Mouse (Mus musculus): ENCODE data around the gene Fam69b. TPM values are rescaled to one million over a fixed set of nuclear protein-coding genes. Genes with fewer than 3 reads are reported as not detected.

The Fam69b gene
- total and polyA plus RNA-seq, 2 experiments from 2014 or later = 155 to 261 TPM

DNA sequence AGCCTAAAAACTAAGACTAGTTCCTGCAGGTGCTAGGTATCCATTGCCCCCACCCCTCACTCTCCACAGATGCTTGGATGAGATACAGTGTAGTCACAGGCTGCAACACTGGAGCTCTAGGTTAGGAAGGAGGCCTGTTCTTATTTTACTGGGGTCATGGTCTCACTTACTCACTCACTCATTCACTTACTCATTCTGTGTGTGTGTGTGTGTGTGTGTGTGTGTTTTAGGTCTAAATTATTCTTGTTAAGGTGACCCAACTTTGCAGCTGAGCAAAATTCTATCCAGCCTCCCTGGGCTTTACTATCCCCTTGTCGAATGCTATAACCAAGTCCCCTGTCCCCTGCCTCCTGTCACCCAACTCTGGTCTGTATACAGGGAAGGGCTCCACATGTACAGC is 26.7 kb upstream of the Fam69b start:
- no peaks in the 10 kb centered on the region for H3K36me3 ChIP-seq (ENCODE audit: insufficient read depth, low read length)
- no peak overlapping the region for H3K4me3 ChIP-seq (ENCODE audit: low read depth, low read length)
- H3K9ac ChIP-seq (replicated peaks; ENCODE audit: low read length, poor library complexity, severe bottlenecking) = no peak overlapping the region
- DNase-seq (ENCODE audit: low spot score) = no peak
- H3K27ac ChIP-seq (ENCODE audit: low read depth, low read length) = no peak overlapping the region
- no peaks in the 10 kb centered on the region for H3K9me3 ChIP-seq (ENCODE audit: low read length)
- 84% methylated on average over 1 of the region's 1 CpGs for WGBS
- no peak overlapping the region for H3K4me2 ChIP-seq (ENCODE audit: low read depth, low read length, poor library complexity, severe bottlenecking)
- peaks cover 4% of the 10 kb centered on the region; the same call in 1 of the 2 replicates for H3K4me1 ChIP-seq (ENCODE audit: insufficient read depth, low read length)
- ATAC-seq (ENCODE audit: low FRiP score) = no peak
- no peak for TF ChIP-seq CTCF (IDR thresholded peaks at IDR 0.05)
- peaks cover 8% of the 10 kb centered on the region; the same call in 1 of the 2 replicates for H3K27me3 ChIP-seq (ENCODE audit: insufficient read depth, low read length)

DNA sequence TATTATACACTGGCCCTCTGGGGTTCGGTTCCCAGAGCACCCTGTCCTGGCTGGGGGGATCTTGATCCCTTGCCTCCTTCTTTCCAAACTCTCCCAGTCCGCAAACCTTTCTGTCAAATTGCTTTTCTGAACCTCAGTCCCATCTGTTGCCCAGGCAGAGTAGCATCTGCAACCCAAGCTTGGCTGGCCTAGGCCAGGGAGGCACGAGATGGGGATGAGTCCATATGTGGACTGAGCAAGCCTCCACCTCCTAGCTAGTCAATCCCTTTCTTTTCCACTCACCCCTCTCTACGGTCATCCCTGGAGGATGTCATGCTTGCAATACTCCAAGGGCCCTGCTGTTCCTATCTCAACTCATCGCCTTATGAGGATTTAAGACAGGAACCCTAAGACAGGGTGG is 25.6 kb upstream of the Fam69b start:
- no peak for TF ChIP-seq CTCF (IDR thresholded peaks at IDR 0.05)
- 83% methylated on average over 5 of the region's 5 CpGs for WGBS
- ATAC-seq (ENCODE audit: low FRiP score) = no peak

DNA sequence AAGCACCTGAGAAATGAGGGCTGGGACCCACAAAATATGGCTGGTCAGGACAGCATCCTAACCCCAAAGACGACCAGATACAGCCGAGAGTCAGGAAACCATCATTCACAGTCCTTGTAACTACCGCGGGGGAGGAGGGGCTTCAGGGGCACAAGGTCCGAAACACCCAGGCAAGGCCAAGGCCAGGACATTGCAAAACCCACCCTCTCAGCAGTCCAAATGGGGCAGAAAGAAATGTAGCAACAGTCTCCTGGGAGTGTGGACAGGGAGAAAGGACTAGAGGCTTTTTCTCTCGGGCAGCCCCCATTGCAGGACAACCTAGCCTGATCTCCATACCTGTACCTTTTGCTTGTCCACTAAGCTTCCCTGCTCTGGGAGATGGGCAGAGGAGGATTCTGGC is 25.1 kb upstream of the Fam69b start:
- Histone ChIP-seq H3K27ac (ENCODE audit: low read depth, low read length) (no peak overlapping the region), H3K9ac (replicated peaks; ENCODE audit: low read length, poor library complexity, severe bottlenecking) (peak overlapping the region; percentile 66), H3K4me1 (ENCODE audit: insufficient read depth, low read length) (peaks cover 4% of the 10 kb centered on the region; the same call in 1 of the 2 replicates), H3K36me3 (ENCODE audit: insufficient read depth, low read length) (no peaks in the 10 kb centered on the region), H3K27me3 (ENCODE audit: insufficient read depth, low read length) (peaks cover 8% of the 10 kb centered on the region; the same call in 1 of the 2 replicates), H3K4me3 (ENCODE audit: low read depth, low read length) (peak overlapping the region; percentile 49), H3K4me2 (ENCODE audit: low read depth, low read length, poor library complexity, severe bottlenecking) (peak overlapping the region; percentile 79), H3K9me3 (ENCODE audit: low read length) (no peaks in the 10 kb centered on the region)
- TF ChIP-seq CTCF (IDR thresholded peaks at IDR 0.05) = no peak
- WGBS = 32% methylated on average over 6 of the region's 6 CpGs
- ATAC-seq (ENCODE audit: low FRiP score) (no peak), DNase-seq (ENCODE audit: low spot score) (no peak)

More for the DNA sequence above, 25.6 kb upstream of the Fam69b start:
- Histone ChIP-seq H3K36me3 (ENCODE audit: insufficient read depth, low read length) (no peaks in the 10 kb centered on the region), H3K9me3 (ENCODE audit: low read length) (no peaks in the 10 kb centered on the region), H3K9ac (replicated peaks; ENCODE audit: low read length, poor library complexity, severe bottlenecking) (no peak overlapping the region), H3K4me1 (ENCODE audit: insufficient read depth, low read length) (peaks cover 4% of the 10 kb centered on the region; the same call in 1 of the 2 replicates), H3K27me3 (ENCODE audit: insufficient read depth, low read length) (peaks cover 8% of the 10 kb centered on the region; the same call in 1 of the 2 replicates), H3K4me3 (ENCODE audit: low read depth, low read length) (no peak overlapping the region), H3K4me2 (ENCODE audit: low read depth, low read length, poor library complexity, severe bottlenecking) (no peak overlapping the region), H3K27ac (ENCODE audit: low read depth, low read length) (no peak overlapping the region)
- DNase-seq (ENCODE audit: low spot score) = no peak

DNA sequence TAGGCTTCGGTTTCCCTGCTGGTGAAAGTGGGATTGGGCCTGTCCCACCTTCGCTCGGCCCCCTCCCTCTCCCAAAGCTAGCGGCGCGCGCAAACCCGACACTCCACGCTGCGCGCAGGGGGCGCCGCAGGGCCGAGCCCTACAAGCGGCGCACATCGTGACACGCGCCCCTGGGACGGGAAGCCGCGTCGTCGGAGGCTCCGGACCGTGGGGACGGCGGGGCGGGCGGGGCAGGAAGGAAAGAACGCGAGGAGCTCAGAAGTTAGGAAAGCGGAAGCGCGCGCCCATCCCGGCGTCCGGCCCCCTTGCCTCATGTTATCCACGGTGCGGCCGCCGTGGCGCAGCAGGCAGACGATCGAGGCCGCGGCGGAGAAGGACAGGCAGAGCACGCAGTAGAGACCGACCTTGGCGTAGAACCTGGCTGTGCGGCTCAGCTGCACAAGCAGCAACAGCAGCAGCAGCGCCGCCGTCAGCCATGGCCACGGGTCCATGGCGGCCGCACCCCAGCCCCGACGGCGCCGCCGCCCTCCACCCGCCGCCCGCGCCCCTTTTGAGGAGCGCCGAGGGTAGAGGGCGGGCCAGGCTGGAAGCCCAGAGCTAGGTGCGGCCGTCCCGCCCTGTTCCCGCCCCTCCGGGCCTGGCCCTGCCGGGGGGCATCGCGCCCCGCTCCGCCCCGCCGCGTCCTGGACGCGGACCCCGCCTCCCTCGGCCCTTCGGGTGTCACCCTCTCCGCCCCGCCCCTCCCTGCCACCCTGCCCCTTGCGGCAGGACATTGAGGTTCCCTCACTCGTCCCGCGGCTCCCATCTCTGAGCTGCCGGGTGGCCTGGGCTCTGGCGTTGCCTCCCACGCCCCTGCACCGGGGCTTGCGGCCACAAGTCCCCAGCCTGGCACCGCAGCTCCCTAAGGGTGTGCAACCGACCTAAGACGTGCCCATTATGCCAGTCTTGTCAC is 24.3 kb upstream of the Fam69b start, which contains the start of gene Agpat2:
Gene Agpat2, minus strand, starts transcription at position 698 of the 952 bp plus-strand sequence.
- Histone ChIP-seq H3K36me3 (ENCODE audit: insufficient read depth, low read length) (no peaks in the 10 kb centered on the region), H3K4me1 (ENCODE audit: insufficient read depth, low read length) (peaks cover 4% of the 10 kb centered on the region; the same call in 1 of the 2 replicates), H3K27me3 (ENCODE audit: insufficient read depth, low read length) (peaks cover 8% of the 10 kb centered on the region; the same call in 1 of the 2 replicates), H3K4me2 (ENCODE audit: low read depth, low read length, poor library complexity, severe bottlenecking) (peak within 1 kb of the TSS; percentile 79), H3K4me3 (ENCODE audit: low read depth, low read length) (peak within 1 kb of the TSS; percentile 49), H3K27ac (ENCODE audit: low read depth, low read length) (no peak within 1 kb of the TSS), H3K9me3 (ENCODE audit: low read length) (no peaks in the 10 kb centered on the region), H3K9ac (replicated peaks; ENCODE audit: low read length, poor library complexity, severe bottlenecking) (peak within 1 kb of the TSS; percentile 66)
- DNase-seq (ENCODE audit: low spot score) (peak; percentile 66), ATAC-seq (ENCODE audit: low FRiP score) (peak; percentile 82)
- TF ChIP-seq CTCF (IDR thresholded peaks at IDR 0.05) = peak; percentile 56
- WGBS = under 1% methylated on average over 63 of the region's 103 CpGs

DNA sequence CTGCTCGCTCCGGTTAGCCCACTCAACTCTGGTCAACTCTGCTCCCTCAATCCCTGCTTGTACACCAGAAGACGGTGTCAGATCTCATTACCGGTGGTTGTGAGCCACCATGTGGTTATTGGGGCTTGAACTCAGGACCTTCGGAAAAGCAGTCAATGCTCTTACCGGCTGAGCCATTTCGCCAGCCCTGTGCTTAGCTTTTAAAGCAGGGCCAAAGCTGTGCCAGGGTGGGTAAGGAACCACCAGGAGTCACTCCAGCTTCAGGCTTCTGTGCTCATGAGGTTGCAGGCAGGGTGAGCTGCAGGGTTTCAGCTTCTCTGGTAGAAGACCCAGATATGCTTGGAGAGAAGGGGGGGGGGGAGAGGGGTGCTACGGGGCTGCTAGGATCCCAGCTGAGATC is 22.9 kb upstream of the Fam69b start:
- Histone ChIP-seq H3K27ac (ENCODE audit: low read depth, low read length) (no peak overlapping the region), H3K9me3 (ENCODE audit: low read length) (no peaks in the 10 kb centered on the region), H3K4me1 (ENCODE audit: insufficient read depth, low read length) (peaks cover 4% of the 10 kb centered on the region; the same call in 1 of the 2 replicates), H3K27me3 (ENCODE audit: insufficient read depth, low read length) (peaks cover 8% of the 10 kb centered on the region; the same call in 1 of the 2 replicates), H3K4me3 (ENCODE audit: low read depth, low read length) (no peak overlapping the region), H3K4me2 (ENCODE audit: low read depth, low read length, poor library complexity, severe bottlenecking) (no peak overlapping the region), H3K9ac (replicated peaks; ENCODE audit: low read length, poor library complexity, severe bottlenecking) (no peak overlapping the region), H3K36me3 (ENCODE audit: insufficient read depth, low read length) (no peaks in the 10 kb centered on the region)
- WGBS = 86% methylated on average over 8 of the region's 8 CpGs
- TF ChIP-seq CTCF (IDR thresholded peaks at IDR 0.05) = no peak
- ATAC-seq (ENCODE audit: low FRiP score) (no peak), DNase-seq (ENCODE audit: low spot score) (no peak)

DNA sequence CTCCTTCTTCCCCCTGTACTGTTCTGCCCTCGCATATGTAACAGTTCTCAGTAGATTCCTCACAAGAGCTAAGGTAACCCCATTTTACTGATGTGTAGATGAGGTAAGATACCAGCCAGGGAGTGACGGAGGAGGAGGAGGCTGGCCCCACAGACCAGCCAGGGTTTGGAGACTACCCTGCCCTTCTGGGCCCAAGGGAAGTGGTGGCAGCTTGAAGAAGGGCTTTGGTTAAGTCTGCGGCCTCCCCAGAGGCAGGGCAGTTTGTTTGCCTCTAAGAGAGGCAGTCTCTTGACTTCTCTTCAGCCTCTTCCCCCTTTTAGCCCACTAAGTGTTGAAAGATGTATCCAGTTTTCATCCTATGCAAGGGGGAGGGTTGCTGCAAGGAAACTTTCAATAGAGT is 21.7 kb upstream of the Fam69b start:
- Histone ChIP-seq H3K9me3 (ENCODE audit: low read length) (no peaks in the 10 kb centered on the region), H3K4me2 (ENCODE audit: low read depth, low read length, poor library complexity, severe bottlenecking) (no peak overlapping the region), H3K4me1 (ENCODE audit: insufficient read depth, low read length) (peaks cover 4% of the 10 kb centered on the region; the same call in 1 of the 2 replicates), H3K27ac (ENCODE audit: low read depth, low read length) (no peak overlapping the region), H3K36me3 (ENCODE audit: insufficient read depth, low read length) (no peaks in the 10 kb centered on the region), H3K4me3 (ENCODE audit: low read depth, low read length) (no peak overlapping the region), H3K27me3 (ENCODE audit: insufficient read depth, low read length) (peaks cover 8% of the 10 kb centered on the region; the same call in 1 of the 2 replicates), H3K9ac (replicated peaks; ENCODE audit: low read length, poor library complexity, severe bottlenecking) (no peak overlapping the region)
- DNase-seq (ENCODE audit: low spot score) = no peak
- WGBS = 85% methylated on average over 3 of the region's 3 CpGs
- TF ChIP-seq CTCF (IDR thresholded peaks at IDR 0.05) = no peak
- ATAC-seq (ENCODE audit: low FRiP score) = no peak

All from midbrain, postnatal 0 days (tissue).